Mouse (Mus musculus): ENCODE results near the gene Dnhd1. TPM values are rescaled to one million over a fixed set of nuclear protein-coding genes. Genes with fewer than 3 reads are reported as not detected.
"Not testable (repeated sequence)": the region's sequence is repeated elsewhere in the genome, so short reads cannot be mapped to it uniquely, and the experiment has no call there.

Dnhd1 gene
- polyA plus RNA-seq, 1 experiment from 2014 or later = 0.61 TPM

DNA sequence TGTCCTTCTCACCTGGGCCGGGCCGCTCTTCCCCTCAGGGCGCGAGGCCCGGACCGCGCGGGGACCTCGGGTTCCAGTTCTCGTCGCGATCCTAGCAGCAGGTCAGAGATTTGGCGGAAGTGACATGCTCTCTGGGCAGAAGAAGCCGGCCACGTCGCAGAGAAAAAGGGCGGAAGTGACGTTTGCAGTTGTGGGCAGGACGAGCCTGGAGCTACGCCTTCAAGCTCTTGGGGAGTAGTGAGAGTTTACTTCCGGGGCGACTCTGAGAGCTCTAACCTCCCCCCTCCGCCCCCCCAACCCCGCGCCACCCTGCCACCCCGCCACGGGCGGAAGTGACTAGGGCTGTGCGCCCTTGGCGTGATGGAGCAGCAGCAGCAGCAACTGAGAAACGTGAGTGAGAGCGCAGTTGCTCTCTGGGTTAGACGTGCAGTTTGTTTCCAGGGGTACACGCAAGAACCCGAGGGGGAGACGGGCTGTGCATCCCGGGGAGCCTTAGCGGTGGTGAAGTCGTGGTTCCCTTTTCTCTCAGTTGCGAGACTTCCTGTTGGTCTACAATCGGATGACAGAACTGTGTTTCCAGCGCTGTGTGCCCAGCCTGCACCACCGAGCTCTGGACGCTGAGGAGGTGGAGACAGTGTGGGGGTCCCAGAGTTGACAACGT is 10.3 kb upstream of the Dnhd1 start, which contains the start of the genes Arfip2 and Gm45799:
Gene Arfip2 (minus strand): TSS at position 184 of the 661 bp plus-strand sequence.
Gene Gm45799 (plus strand): TSS at position 320 of the 661 bp plus-strand sequence.
- DNase-seq (ENCODE audit: low spot score) = peak; percentile 98

DNA sequence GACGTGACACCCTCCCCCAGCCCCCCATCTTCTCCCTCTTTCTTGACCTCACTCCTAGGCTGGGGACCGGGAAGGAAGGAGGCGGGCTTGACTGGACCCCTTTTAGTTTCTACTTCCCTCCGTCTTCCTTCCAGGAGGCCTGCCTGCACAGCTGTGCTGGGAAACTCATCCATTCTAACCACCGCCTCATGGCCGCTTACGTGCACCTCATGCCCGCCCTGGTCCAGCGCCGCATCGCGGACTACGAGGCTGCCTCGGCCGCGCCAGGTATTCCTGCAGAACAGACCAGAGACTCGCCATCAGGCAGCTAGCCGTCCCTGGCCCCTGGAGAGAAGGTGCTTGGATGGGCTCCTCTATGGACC is 9.8 kb upstream of the Dnhd1 start:
- DNase-seq (ENCODE audit: low spot score) = no peak

GRCm38 (mm10) chr7:105641936-105642335 is 8.7 kb upstream of the Dnhd1 start:
- DNase-seq (ENCODE audit: low spot score) = no peak

DNA sequence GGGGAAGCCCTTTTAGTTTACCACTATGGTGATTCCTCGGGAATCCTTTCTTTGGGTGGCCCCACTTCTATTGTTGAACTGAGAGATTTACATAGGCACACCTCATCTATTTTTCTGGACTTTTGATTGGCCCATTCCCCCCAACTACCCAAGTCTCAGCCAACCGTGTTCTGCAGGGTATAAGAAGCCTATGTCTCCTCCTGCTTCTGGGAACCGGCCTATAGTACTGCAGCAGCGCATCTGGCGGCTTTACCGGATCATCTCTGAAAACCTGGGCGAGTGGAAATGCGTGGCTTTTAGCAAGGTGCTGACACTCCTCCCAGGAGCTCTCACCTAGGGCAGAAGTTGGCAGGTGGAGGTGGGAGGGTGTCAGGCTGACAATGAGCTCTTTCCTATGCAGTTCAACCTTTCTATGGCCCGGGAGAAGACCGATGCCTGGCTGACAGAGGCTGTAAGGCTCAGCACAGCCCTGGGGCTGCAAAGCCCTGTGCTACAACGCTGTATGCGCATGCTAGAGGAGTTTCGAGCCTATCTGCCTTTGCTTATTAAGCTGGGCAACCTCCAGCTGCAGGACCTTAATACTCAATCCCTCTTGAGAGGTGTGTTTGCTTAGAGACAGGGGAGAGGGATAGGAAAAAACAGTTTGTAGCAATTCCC is 35.0 kb downstream of the Dnhd1 start:
- DNase-seq (ENCODE audit: low spot score) = no peak

- no peak for DNase-seq (ENCODE audit: low spot score)
Measured at GRCm38 (mm10) chr7:105690875-105691274, 40.2 kb downstream of the Dnhd1 start.

DNA sequence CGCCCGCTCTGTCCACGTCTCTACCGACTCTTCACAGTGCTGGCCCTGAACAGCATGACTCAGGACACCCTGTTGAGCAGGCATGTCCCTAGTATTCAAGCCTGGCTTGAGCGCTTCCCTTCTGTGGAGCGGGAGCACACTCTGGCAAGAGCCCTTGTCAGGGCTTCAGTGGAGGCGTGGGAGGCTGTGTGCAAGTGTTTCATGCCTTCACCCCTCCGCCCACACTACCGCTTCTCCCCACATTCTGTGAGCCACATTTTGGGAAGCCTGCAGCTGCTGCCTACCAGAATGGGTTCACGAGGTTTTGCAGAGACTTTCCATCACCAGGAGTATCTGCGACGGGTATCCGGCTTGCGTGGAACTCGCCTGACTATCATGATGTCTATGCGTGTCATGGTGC is 52.6 kb downstream of the Dnhd1 start:
- DNase-seq (ENCODE audit: low spot score) = no peak

GRCm38 (mm10) chr7:105703816-105704215 is 53.2 kb downstream of the Dnhd1 start:
- no peak for DNase-seq (ENCODE audit: low spot score)

- DNase-seq (ENCODE audit: low spot score) = no peak
Measured at GRCm38 (mm10) chr7:105708733-105709132, 58.1 kb downstream of the Dnhd1 start.

GRCm38 (mm10) chr7:105715366-105715765 is 64.7 kb downstream of the Dnhd1 start:
- DNase-seq (ENCODE audit: low spot score) = no peak

- no peak for DNase-seq (ENCODE audit: low spot score)
Measured at GRCm38 (mm10) chr7:105721916-105722315, 71.3 kb downstream of the Dnhd1 start.

DNA sequence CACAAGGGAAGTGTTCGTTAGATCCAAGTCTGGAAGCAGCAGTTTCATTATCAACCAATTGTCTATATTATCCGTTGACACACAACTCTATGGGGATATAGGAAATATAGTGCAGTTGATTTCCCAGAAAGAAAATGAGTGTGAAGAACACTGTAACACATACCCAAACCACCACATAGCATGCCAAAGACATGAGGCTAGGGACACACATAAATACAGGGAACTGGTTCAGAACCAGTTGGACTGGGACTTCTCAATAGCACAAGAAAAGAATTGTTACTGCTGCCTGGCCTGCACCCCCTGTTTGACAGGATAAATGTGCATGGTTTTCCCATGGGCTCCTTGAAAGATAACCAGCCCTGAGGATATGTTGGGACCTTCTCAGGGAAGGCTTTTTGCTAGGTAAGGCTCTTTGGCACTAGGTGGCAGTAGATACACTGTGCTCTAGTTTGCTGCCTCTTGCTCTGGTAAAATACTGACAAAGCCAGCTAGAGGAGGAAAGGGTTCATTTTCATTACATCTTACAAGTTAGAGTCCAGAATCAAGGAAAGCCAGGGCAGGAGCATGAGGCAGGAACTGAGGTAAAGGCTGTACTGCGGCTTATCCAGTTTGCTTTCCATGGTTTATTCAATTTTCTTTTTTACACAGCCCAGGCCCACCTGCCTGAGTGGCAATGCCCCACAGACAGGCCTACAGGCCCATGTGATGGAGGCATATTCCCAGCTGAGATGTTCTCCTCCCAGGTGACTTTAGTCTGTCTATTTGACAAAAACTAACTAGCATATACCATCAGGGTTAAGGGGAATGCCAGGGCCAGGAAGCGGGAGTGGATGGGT is 75.7 kb downstream of the Dnhd1 start:
- DNase-seq (ENCODE audit: low spot score) = peak; percentile 70

DNA sequence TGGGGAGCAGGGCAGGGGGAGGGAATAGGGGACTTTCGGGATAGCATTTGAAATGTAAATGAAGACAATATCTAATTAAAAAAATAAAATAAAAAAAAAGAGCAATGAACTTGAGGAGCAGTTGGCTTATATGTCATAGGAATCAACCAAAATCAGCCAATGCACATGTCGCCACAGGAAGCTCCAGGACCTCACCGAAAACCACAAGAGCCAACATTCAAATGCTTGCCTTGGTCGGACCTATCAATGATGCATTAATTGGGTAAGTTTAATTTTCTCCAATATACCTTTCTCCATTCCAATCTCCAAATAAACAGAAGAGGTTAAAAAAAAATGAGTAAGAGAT is 76.3 kb downstream of the Dnhd1 start:
- no peak for DNase-seq (ENCODE audit: low spot score)

DNA sequence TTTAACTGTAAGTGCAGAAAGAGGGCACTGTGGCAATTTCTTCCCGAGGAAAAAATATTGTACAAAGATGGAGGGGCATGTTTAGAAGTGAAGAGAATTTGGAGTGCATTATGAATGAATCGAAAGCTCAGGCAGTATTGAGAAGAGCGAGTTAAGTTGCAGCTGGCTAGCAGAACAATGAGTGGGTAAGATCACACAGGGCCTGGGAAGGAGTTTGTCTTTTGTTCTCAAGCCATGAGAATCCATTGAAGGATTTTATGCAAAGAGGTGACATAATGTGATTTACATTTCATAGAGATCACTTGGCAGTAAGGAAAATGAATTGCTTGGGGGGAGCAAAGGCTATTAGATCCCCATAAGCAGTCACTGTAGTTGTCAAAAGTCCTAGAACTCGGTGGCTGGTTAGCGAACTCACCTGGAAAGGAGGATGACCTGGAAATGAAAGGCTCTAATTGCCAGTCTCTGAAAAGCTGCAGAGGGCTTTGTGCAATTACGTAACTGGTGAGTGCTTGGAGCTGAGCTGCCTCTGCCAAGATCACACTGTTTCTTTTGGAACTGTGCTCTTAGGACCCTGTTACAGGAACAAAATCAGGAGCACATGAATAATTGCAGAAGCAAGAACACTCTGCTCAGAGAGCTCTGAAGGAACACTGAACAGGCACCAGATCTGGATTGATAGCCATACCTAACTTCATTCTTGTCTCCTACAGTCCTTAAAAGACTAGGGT is 78.2 kb downstream of the Dnhd1 start:
- no peak for DNase-seq (ENCODE audit: low spot score)

DNA sequence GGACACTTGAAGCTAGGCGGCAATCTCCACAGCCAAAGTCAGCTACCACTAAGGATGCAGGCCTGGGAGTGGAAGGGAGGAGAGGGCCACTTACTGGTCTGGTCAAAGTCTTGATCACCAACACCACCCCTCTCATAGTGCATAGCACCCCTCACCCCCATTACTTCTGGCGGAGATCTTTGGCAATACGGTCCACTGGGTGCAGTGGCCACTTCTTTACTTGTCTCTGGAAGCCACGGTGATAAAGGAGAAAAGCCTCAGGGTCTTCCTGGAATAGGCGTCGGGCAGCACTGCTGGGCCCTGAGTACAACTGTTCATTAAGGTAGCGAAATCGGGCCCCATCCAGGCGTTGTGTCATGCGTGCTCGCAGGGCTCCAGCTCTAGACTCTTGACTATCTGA is 83.2 kb downstream of the Dnhd1 start:
- no peak for DNase-seq (ENCODE audit: low spot score)

- DNase-seq (ENCODE audit: low spot score) = no peak
Measured at GRCm38 (mm10) chr7:105734826-105735225, 84.2 kb downstream of the Dnhd1 start.

DNA sequence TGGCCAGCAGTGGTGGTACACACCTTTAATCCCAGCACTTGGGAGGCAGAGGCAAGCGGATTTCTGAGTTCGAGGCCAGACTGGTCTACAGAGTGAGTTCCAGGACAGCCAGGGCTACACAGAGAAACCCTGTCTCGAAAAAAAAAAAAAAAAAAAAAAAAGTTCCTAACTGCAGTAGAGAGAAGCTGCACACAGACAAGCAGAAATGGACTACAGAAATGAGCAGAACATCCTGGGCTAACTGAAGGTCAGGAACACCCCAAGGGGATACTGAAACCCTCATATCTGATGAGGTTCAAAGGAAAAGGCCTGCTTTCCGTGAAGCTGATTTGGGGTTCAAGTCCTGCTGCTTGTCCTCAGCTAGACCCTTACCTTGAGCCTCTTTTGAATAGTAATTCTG is 84.8 kb downstream of the Dnhd1 start:
- DNase-seq (ENCODE audit: low spot score) = not testable (repeated sequence)

- peak; percentile 83 for DNase-seq (ENCODE audit: low spot score)
Measured at GRCm38 (mm10) chr7:105736264-105736901, 85.8 kb downstream of the Dnhd1 start, which contains the start of gene Ilk. Gene Ilk, plus strand, starts transcription at chr7:105736592.

- DNase-seq (ENCODE audit: low spot score) = peak; percentile 31
Measured at GRCm38 (mm10) chr7:105736911-105737521, 86.4 kb downstream of the Dnhd1 start, which contains the start of gene Rrp8. Gene Rrp8, minus strand, starts transcription at chr7:105737385.

GRCm38 (mm10) chr7:105737648-105738047 is 87.0 kb downstream of the Dnhd1 start:
- no peak for DNase-seq (ENCODE audit: low spot score)

- no peak for DNase-seq (ENCODE audit: low spot score)
Measured at GRCm38 (mm10) chr7:105738286-105738685, 87.7 kb downstream of the Dnhd1 start.
